Mouse (Mus musculus) right cerebral cortex, postnatal 10 days (tissue): ENCODE data around the gene Rps27l.

Experiments used
- DNase-seq, 2 experiments: peaks; one replicate each; pipeline ENCODE4 v3.0.0; 2021; ENCODE audit warnings: low spot score in 2 of 2

The Rps27l gene

DNA sequence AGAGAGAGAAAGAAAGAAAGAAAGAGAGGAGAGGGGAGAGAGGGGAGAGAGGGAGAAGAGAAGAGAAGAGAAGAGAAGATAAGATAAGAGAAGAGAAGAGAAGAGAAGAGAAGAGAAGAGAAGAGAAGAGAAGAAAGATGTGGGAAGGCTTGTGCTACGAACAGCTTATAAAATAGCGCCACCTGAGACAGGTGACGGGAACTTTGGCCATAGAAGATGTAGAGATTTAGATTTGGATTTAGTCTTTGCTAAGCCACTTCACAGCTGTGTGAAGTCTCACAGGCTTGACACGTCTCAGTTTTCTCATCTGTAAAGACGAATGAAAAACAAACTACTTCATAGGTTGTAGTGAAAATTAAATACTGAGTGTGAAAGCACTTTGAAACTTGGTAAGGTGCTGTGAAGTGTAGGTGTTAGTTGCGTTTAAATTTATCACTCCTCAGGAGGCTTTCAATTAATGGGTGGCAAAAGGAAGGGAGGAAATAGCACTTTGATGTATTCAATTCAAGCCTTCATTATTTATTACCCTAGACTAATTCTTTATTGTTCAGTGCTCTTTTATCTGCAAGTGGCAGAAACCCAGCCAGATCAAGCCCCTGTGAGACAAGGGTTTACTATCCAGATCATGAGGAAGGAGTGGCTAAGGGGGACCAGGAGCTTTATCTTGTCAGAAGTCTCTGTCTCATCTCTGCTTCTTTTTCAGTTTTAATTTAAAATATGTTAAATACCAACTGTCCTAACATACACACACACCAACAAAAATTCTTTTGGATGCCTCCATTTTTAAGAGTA is 25.2 kb upstream of the Rps27l start:
- no peak for DNase-seq

DNA sequence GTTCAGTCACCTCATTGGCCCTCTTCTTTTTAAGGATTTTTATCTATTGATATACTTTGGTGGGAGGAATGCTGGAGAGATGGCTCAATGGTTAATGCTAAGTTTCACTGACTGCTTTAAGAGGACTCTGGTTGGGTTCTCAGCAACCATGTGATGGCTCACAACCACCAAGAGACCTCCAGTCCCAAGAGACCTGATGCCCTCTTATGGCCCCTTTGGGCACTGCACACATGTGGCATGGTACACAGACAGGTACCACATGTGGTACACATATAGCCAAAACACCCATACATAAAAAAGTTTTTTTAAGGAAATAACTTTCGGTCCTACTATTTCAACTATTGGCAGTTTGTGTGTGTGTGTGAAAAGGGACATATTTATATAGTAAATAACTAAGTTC is 23.8 kb upstream of the Rps27l start:
- DNase-seq = no peak

DNA sequence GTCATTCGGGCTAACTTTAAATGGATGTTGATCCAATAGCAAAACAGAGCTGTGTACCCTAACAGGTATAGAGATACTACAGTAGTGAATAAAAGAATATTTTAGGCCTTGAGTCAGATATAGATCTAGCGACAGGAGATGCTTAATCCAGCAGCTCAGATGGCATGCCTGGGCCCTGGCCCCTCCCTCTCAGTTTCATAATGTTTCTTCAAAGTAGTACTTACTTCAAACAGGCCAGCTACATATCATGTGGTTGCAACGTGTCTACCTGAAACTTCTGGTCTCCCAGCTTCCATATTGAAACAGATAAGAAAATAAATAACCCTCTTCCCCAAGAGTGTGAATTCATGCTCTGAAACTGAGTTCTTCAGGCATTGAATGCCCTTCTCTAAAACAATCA is 20.0 kb upstream of the Rps27l start:
- no peak for DNase-seq

DNA sequence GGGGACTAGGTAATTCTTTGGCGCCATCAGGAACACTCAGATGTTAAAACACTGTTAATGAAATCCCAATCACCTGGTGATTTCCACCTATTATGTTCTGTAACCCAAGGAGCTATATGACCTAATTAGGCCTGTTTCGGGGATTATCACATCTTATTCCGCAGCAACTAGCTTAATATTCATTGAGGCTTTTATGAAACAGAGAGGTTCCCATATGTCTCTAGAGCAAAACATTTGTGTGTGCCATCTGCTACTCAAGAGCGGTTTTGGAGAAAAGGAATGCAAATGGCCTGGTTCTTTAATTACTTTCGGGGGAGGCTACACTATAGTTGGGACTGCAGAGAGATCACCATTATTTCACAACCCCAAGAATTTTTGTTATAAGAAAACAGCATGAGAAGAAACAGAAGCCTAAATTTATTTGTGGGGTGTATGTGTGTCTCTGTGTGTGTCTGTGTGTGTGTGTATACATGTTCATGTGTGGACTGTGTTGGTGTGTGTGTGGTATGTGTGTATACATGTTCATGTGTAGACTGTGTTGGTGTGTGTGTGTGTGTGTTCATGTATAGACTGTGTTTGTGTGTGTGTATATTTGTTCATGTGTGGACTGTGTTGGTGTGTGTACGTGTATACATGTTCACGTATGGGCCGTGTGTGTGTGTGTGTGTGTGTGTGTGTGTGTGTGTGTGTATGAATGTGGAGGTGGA is 18.0 kb upstream of the Rps27l start:
- DNase-seq = no peak

DNA sequence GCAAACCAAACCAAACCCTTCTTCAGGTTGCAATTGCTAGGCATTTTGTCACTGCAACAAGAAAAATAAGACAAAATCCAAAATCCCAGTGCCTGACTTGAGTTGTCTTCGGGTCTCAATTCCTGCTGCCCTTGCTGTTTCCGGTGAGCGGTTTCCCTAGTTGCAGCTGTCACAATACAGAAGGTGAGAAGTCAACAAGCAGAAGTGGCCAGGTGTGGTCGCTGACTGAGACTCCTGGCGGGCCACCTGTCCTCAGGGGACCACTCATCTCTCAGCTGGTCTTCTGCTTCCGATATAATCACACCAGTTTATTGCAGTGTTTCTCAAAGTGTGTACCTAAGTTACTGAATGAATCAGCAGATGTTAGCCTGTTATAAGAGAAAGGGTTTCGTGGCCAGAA is 15.5 kb upstream of the Rps27l start:
- no peak for DNase-seq

DNA sequence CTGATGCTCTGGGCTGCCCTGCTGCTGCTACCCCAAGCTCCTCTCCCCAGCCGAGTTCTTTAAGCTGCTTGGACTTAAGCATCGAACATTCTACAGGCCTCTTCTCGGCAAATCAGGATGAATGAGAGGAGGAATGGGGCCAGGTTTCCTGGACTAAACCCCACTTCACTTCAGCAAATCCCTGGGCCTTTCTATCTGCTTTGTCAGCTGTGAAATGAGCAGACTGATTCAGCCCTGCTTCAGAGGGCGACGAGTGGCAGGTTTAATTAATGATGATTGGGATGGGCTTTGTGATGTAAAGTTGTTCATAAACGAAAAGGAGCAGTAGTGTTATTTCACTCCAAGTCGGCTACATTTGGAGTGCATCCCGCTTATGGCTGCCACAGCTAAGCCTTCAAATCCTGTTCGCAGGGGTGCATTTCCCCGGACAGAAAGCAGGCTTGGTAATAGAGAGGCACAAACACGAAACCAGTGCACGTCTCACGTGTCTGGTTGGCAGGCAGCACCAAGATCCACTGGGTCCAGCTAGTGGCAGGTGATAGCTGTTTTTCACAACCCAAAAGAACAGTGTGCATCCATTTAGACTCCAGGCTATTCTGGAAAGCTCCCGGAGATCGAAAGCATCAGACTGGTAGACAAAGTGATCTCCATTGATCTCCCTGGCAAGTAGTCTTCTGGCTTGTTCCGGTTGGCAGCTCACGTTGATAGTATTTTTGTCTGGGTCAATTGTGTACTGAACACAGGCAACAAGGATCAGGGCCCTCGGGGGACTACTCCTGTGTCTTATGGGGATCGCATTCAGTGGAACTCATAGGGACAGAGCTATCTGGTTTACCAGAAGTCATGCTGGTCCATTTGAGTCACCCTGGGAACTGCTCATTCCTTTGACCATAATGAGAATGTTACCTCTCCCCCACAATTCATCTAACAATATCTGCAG is 11.7 kb upstream of the Rps27l start:
- peak; percentile 42 to 48 for DNase-seq

DNA sequence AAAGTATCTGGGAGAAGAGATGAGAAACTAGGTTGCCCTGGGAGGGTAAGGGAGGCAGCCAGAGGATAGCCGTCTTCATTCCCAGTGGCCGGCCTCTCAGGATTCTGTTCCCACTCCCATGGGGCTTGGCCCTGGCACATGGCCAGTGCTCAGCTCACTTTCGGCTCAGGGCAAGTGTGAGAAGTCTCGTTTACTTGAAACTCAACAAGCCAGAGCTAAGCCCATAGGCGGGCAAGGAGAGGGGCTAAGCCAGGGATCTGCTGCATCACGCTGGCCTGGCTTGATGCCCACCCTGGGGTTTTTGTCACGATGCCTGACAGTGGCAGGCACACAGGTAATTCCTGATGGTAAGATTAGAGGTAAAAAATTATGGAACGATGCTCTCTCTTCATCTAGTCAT is 8.4 kb upstream of the Rps27l start:
- peak in 1 of 2 experiments; percentile 46 for DNase-seq

DNA sequence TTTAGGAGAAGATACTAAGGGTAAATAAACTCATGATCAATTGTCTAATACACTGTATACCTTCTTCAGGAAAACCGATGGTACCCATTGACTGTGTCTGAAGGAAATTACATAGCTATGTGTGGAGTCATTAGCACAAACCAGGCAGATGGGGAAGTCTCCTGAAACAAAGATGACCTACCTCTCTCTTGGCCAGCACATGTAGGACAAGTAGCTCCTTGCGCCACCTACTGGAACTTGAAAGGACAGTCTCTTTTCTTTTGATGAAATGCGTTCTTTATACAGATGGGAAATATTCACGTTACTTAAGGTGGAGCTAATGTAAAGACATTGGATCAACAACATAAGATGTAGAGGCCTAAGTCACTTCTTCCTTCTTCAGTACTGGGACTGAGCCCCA is 7.0 kb upstream of the Rps27l start:
- DNase-seq = peak in 1 of 2 experiments; percentile 50

DNA sequence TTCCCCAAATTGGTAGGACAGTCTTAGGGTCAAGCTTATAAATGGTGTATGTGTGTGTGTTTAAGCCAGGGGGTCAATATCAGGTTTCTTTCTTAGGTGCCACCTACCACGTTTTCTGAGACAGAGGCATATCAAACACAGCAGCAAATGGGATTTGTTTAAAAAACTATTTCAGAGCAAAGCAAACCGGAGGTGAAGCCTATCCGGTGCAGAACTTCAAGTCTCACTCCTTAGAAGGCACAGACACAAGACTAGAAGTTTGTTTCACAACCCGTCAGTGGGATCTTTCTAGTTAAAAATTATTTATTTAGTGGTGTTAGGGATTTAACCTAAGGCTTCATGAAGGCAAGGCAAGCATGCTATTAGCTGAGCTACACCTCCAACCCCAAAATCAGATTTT is 725 bp upstream of the Rps27l start:
- no peak for DNase-seq

DNA sequence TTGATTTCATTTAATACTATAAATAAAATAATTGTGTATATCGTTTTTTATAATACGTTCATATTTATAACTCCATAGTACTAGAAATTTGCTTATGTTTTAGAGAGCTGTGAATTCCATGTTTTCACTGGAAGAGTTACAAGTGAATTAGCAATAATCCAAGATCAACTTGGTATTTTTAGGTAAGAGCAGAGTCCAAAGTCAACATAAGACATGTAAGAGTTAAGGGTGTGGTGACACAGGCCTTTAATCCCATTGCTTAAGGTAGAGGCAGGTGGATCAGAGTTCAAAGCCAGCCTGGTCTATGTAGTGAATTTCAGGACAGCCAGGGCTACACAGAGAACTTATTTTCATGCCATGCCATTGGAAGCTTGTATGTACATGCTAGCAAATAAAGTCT is 2.6 kb downstream of the Rps27l start:
- no peak for DNase-seq

DNA sequence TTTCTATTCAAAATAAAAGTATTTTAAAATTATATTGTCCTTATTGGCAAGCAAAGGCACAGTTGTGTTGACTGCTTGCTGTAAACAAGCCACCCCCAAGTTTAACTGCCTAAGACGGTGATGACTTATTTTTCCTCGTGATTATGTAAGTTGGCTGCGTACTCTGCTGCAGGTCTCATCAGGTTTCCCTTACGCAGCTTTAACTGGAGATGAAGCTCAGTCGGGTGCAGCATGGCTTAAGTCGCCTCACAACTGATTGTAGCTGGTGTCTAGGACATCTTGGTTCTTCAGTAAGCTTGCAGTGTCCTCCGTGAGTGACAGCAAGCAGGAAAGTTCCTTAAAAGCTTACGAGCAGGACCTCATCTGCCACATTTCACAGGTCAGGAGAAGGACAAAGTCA is 6.4 kb downstream of the Rps27l start:
- peak in 1 of 2 experiments; percentile 14 for DNase-seq

DNA sequence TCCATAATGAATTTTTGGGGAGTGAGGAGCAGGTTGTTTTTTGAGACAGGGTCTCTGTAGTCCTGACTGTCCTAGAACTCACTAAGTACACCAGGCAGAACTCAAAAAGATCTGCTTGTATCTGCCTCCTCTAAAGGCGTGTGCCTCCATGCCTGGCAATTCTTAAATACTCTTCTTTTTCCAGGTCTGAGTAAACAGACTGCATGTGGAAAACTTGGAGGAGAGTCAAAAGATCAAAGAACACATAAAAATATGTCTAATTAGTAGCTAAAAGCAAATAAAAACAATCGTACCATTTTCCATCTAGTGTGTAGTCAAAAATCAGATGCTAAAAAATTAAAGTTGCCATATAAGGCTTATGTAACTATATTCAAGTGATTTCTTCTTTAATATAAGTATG is 7.0 kb downstream of the Rps27l start:
- no peak for DNase-seq

DNA sequence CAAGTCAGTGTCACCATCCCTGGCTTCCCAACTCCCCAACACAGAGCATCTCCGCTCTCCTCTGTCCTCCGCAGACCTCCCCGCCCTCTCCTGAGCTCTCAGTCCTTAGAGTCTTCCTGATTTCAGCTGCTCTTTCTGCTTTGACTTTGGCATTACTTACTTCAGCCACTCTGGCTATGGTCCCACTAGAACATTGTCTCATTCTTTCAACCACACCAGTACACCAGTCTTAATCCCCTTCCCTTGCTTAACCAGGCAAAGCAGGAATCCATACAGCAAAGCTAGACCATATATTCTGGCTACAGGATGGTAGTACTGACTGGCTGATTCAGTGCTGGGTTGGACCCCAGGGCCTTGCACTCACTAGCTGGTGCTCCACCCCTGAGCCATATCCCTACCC is 11.6 kb downstream of the Rps27l start:
- DNase-seq = no peak

DNA sequence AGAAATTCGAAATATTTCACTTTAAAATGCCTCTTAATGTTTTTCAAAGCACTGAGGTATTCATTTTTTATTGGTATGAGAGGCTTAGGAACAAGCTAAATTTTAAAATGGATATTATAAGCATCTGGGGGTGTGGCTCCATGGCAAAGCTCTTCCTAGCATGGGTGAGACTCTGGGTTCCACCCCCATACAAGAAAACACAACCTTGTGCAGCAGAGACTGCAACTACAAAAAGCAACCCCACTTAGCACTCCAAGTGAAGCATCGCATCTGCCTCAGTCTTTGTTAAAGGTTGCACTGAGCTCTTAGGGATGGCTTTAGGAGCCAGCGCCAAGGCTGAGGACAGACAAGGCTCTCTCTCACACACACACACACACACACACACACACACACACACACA is 15.6 kb downstream of the Rps27l start:
- peak in 1 of 2 experiments; percentile 21 for DNase-seq

DNA sequence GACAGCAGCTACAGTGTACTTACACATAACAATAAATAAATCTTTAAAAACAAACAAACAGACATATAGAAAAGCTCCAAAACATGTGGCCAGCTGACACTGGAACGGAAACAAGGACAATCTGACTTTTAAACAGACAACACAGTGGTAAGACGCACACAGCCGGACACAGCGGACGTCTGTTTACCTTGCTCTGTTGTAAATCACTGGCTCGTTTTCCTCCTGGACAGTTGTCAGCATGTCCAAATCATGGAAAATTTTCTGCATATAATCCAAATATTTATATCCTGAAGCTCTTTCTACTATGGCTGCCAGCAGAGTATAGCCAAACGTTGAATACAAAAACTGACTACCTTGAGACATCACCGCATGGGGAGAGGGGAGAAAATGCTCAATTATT is 21.6 kb downstream of the Rps27l start:
- DNase-seq = peak in 1 of 2 experiments; percentile 16

DNA sequence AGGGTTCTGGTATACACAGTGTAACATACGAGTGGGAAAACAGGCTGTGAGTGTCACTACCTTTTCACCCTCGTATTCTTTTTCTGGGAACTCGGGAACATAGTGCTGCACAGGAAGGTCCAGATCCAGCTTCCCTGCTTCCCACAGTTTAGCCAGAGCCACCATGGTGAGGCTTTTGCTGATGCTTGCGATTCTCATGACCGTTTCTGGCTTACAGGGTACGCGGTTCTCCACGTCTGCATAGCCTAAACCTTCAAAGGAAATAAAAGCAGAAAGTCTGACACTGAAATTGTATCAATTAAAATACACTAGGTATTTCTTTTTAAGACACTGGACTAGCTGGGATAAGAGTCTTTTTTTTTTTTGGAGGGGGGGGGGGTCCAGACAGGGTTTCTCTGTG is 25.2 kb downstream of the Rps27l start:
- DNase-seq = no peak

DNA sequence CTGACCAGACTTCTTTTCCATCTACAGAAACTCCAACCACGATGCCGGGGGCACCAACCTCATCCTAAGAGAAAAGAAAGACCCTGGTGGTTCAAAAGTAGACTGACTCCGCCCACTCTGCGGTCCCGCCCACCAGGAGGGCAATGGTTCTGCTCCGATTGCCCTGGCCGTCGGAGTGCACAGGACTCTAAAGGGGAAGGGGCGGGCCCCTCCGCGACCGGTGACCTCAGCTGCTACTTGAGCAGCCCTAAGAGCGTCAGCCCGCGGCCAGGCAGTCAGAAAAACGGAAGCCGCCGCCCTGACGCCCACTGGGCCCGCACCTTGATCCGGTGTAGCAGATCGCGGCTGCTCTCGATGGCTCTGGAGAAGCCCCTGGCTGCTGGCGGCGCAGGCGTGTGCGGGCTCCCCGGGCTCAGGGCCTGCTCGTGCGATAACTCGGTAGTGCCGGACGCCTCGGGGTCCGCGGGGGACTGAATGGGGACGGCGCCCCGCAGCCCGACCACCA is 28.9 kb downstream of the Rps27l start:
- DNase-seq = peak; percentile 79 to 86

DNA sequence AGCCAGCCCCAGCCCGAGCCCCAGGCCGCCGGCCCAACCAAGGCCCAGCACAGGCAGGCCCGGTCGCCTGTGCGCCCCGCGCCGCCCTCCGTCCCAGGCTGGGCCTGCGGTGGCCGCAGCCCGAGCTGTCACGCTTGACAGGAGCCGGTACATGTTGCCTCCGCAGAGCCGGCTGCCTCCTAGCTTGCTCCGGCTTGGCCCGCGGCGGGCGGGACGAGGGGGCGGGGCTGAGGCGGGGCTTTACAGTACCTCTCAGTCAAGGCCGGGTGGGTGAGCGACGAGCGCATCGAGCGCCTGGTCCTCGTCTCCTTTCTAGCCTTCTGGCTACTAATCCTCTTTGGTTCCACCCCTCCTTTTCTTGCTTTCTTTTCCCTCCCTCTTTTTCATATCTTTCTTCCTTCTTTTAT is 29.4 kb downstream of the Rps27l start, which contains the start of gene Lactb:
TSS of gene Lactb (minus strand) at position 246 of the 407 bp plus-strand sequence.
- DNase-seq = peak; percentile 97

DNA sequence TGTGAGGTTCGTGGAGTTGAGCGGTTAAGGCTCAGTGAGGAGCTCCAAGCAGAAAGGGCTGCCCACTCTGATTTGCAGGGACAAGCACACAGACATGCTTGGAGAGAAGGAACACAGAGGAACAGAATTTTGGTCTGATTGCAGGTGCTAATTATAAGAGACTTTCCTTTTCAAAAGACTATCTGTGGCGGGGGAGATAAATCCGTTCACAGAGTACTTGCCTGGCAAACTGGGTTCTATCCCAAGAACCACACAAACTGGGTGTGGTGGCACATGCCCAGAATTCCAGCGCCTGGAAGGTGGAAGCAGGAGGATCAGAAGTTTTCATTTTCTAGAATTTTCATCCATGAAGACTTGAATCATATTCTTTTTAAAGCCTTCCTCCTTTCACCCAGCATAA is 31.2 kb downstream of the Rps27l start:
- DNase-seq = no peak

DNA sequence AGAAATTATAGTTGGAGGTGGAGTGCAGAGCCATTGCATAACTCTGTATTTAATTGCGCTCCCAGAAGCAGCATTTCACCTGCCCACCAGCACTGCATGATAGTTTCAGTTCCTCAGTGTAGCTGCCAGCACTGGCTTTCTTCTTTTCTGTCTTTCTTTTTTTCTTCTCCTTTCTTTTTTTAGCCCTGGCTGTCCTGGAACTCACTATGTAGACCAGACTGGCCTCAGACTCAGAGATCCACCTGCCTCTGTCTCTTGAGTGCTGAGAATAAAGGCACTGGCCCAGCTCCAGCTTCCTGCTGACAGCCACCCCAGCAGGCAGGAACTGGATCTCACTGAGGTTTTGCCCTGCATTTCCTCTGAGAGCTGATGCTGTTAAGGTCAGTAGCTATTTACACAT is 32.1 kb downstream of the Rps27l start:
- peak; percentile 51 to 62 for DNase-seq

DNA sequence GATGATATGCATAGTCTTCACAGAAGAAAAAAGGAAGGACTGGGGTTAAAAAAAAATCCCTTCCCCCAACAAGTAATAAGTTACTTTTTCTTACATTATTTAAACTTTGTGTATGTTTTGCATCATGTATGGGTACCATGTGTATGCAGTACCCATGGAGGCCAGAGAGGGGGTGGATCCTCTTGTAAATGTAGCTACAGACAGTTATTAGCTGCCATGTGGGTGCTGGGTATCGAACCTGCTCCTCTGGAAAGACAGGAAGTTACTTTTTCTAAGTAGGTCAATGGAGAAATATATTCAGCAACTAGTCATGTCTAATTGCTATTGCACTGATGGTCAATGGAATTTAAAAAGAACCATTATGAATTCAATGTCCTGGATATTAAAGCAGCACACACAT is 32.6 kb downstream of the Rps27l start:
- DNase-seq = no peak

DNA sequence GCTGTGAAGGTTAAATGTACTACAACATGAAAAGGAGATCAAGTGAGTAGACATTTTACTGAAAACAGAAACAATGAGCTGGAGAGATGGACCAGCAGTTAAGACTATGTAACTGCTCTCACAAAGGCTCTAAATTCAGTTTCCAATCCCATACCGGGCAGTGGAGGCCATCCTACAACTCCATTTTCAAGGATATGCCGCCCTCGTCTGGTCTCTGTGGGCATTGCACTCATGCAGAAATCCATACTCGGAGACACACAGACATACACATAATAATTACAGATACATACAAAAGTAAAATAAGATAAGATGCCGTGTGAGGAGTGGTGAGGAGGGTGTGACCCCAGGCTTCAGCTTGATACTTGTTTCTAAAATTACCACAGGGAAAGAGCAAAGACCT is 34.6 kb downstream of the Rps27l start:
- DNase-seq = peak; percentile 77 to 84
